Mouse (Mus musculus) MEL (cell line): ENCODE measurements around the gene Gm10318.

ENCODE experiments used
- CTCF ChIP-seq, 3 experiments: IDR thresholded peaks in 2 of 3; conservative IDR thresholded peaks in 1 of 3; 2 replicates each; pipeline ENCODE4 v1.5.1; 2011 to 2012; ENCODE audit warnings: low read length in 3 of 3, low read depth in 2 of 3, mild to moderate bottlenecking in 2 of 3, improper control_type of control experiment in 1 of 3, inconsistent platforms in 1 of 3, mixed read lengths in 1 of 3, moderate library complexity in 1 of 3; ENCODE audit not compliant: control insufficient read depth in 1 of 3, insufficient read depth in 1 of 3, poor library complexity in 1 of 3, severe bottlenecking in 1 of 3
- E2F4 ChIP-seq: IDR thresholded peaks from 2 replicates; pipeline ENCODE4 v1.6.1; 2011; ENCODE audit warnings: low read depth, low read length, improper control_type of control experiment, borderline replicate concordance
- EP300 ChIP-seq, 2 experiments: IDR thresholded peaks; 2 replicates each; pipeline ENCODE4 v1.6.1; 2011; ENCODE audit warnings: improper control_type of control experiment in 2 of 2, low read length in 2 of 2, low read depth in 1 of 2, mild to moderate bottlenecking in 1 of 2
- GABPA ChIP-seq: IDR thresholded peaks from 2 replicates; pipeline ENCODE4 v1.6.1; 2012; ENCODE audit warnings: low read depth, mild to moderate bottlenecking, inconsistent platforms, low read length, improper control_type of control experiment, moderate library complexity
- GATA1 ChIP-seq: IDR thresholded peaks from 2 replicates; pipeline ENCODE4 v1.6.1; 2011; ENCODE audit warnings: low read depth, low read length, improper control_type of control experiment
- HCFC1 ChIP-seq: IDR thresholded peaks from 2 replicates; pipeline ENCODE4 v1.6.1; 2012; ENCODE audit warnings: low read depth, mild to moderate bottlenecking, inconsistent platforms, low read length, improper control_type of control experiment, moderate library complexity
- MAFK ChIP-seq: IDR thresholded peaks from 2 replicates; pipeline ENCODE4 v1.6.1; 2011; ENCODE audit warnings: low read depth, mild to moderate bottlenecking, low read length, improper control_type of control experiment, borderline replicate concordance
- MAX ChIP-seq: IDR thresholded peaks from 2 replicates; pipeline ENCODE4 v1.6.1; 2011; ENCODE audit warnings: low read length, improper control_type of control experiment
- MEF2A ChIP-seq: IDR thresholded peaks from 2 replicates; pipeline ENCODE4 v1.6.1; 2014; ENCODE audit warnings: low read depth, mild to moderate bottlenecking, inconsistent platforms, low read length, improper control_type of control experiment; ENCODE audit not compliant: poor library complexity, insufficient replicate concordance, severe bottlenecking; ENCODE audit errors: extremely low read depth
- RAD21 ChIP-seq: IDR thresholded peaks from 2 replicates; pipeline ENCODE4 v1.6.1; 2011; ENCODE audit warnings: mild to moderate bottlenecking, low read depth, low read length, improper control_type of control experiment
- ZC3H11A ChIP-seq: IDR thresholded peaks from 2 replicates; pipeline ENCODE4 v1.6.1; 2012; ENCODE audit warnings: low read depth, mild to moderate bottlenecking, inconsistent platforms, low read length, improper control_type of control experiment

DNA sequence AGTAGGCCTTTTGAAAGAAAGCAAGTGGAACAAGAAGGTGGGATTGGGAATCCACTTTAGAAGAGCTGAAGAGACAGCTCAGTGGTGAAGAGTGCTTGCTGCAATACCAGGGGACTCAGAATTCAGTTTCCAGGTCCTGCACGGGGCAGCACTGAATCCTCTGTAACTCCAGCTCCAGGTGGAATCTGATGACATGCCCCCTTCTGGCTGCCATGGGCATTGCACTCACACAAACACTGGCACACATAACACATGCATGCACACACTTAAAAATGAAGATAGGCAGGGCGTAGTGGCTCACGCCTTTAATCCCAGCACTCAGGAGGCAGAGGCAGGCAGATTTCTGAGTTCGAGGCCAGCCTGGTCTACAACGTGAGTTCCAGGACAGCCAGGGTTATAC lies 29.9 kb downstream of the Gm10318 start:
- TF ChIP-seq ZC3H11A (no peak), RAD21 (no peak), CTCF (IDR thresholded peaks at IDR 0.05 in 2 of 3, conservative IDR thresholded peaks at IDR 0.05 in 1 of 3; ENCODE audit: control insufficient read depth in 1 of 3, insufficient read depth in 1 of 3, low read depth in 2 of 3, low read length in 3 of 3, poor library complexity in 1 of 3, severe bottlenecking in 1 of 3) (peak; percentile 37 to 61 (median 45)), HCFC1 (no peak), EP300 (IDR thresholded peaks at IDR 0.05; ENCODE audit: low read depth in 1 of 2, low read length in 2 of 2) (no peak), MAFK (no peak), MEF2A (no peak), GATA1 (no peak), MAX (no peak), GABPA (no peak), E2F4 (no peak)
